Mouse (Mus musculus) forebrain, embryonic 10.5 days (tissue): Measurements from ENCODE around the gene Bend5. TPM values are rescaled to one million over a fixed set of nuclear protein-coding genes. Genes with fewer than 3 reads are reported as not detected.

Experiments used
- DNase-seq: peaks from one replicate; pipeline ENCODE4 v3.0.0-alpha.2; 2017; ENCODE audit warnings: low spot score; ENCODE audit errors: extremely low spot score
- H3K27ac ChIP-seq: fragments of 300-500 bp; sonication (generic); 2 replicates; pipeline ENCODE4 v1.5.1; 2016; ENCODE audit warnings: mild to moderate bottlenecking
- H3K27me3 ChIP-seq: fragments of 300-500 bp; sonication (generic); 2 replicates; pipeline ENCODE4 v1.6.1; 2016; ENCODE audit warnings: mild to moderate bottlenecking; ENCODE audit not compliant: poor library complexity, severe bottlenecking
- H3K36me3 ChIP-seq: fragments of 300-500 bp; sonication (generic); replicated peaks from 2 replicates; pipeline ENCODE4 v1.6.1; 2016; ENCODE audit warnings: mild to moderate bottlenecking, moderate library complexity
- H3K4me1 ChIP-seq: fragments of 300-500 bp; sonication (generic); 2 replicates; pipeline ENCODE4 v1.6.1; 2016
- H3K4me3 ChIP-seq: fragments of 300-500 bp; sonication (generic); 2 replicates; pipeline ENCODE4 v1.5.1; 2016; ENCODE audit warnings: mild to moderate bottlenecking, moderate library complexity
- H3K9me3 ChIP-seq: fragments of 300-500 bp; sonication (generic); 2 replicates; pipeline ENCODE4 v1.6.1; 2016; ENCODE audit warnings: mild to moderate bottlenecking, moderate library complexity
- WGBS: fragments of 180-500 bp; shearing (Covaris S2); methylation state at CpG from one replicate; pipeline ENCODE4 v1.1.7; 2016; 5-methylcytosine and 5-hydroxymethylcytosine counted together
- polyA plus RNA-seq: library from polyadenylated mRNA; unstranded; fragments of >200 nt; fragmentation: Nextera tagmentation; extraction: Ambion mirVana; gene quantifications from 2 replicates; pipeline ENCODE4 v1.2.1, GENCODE M21; 2016

Gene Bend5
- polyA plus RNA-seq, 1 experiment from 2014 or later, result 23.0 TPM

DNA sequence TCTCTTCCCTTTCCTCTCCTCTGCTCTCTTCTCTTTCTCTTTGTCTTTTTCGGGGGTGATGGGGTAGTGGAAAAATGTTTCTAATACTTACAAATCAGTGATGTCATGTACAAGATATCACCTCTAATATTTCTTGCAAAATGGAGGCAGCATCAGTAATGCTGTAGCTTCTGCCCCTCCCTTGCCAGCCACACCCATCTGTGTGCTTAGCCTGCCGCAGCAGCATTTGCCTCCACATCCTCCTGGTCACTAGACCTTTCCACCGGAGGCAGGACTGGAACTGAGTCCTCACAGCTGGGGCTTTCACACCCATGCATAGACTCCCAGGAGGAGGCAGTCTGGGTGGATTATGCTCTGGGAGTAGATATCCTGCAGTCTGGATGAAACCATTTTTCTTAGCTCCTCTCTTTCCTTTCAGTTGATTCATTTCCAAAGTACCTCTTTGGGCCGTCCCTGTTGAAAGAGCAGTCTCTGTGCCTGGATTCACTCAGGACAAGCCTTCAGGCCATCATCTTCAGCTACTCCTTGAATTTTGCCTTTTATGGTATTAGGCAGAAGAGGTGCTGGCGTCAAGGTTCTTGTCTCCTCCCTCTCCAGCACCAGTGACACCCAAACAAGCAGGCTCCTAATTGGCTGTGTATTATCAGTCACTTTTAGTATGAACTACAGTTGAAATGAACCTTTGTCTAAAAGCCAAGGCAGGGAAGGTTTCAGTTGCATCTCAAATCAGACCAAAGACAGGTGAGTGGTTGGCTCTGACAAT lies 88.3 kb downstream of the Bend5 start:
- 77% methylated on average over 5 of the region's 5 CpGs for WGBS
- no peaks in the 10 kb centered on the region for H3K36me3 ChIP-seq
- H3K27ac ChIP-seq, result no peak overlapping the region
- no peaks in the 10 kb centered on the region for H3K9me3 ChIP-seq
- H3K27me3 ChIP-seq, result no peaks in the 10 kb centered on the region
- no peak for DNase-seq
- H3K4me3 ChIP-seq, result no peak overlapping the region
- H3K4me1 ChIP-seq, result no peaks in the 10 kb centered on the region

- no peaks in the 10 kb centered on the region for H3K9me3 ChIP-seq
- H3K27ac ChIP-seq, result no peak overlapping the region
- DNase-seq, result no peak
- no peaks in the 10 kb centered on the region for H3K36me3 ChIP-seq
- H3K27me3 ChIP-seq, result no peaks in the 10 kb centered on the region
- no peaks in the 10 kb centered on the region for H3K4me1 ChIP-seq
- WGBS, result 90% methylated on average over 2 of the region's 2 CpGs
- no peak overlapping the region for H3K4me3 ChIP-seq
Measured at GRCm38 (mm10) chr4:111504952-111505351, 90.1 kb downstream of the Bend5 start.
